Mouse (Mus musculus): ENCODE data around the gene 4930469K13Rik.

Gene 4930469K13Rik

GRCm38 (mm10) chr11:34079542-34080464 is 18.6 kb downstream of the 4930469K13Rik start:
- DNase-seq (ENCODE audit: low spot score in 2 of 2), result peak in 1 of 2 experiments; percentile 54

- DNase-seq (ENCODE audit: low spot score in 2 of 2), result no peak
These were observed 19.8 kb downstream of the 4930469K13Rik start for GRCm38 (mm10) chr11:34078581-34078980.

- DNase-seq (ENCODE audit: low spot score in 2 of 2), result no peak
These were observed 20.5 kb downstream of the 4930469K13Rik start for GRCm38 (mm10) chr11:34077870-34078269.

GRCm38 (mm10) chr11:34073776-34074175 is 24.6 kb downstream of the 4930469K13Rik start:
- peak; percentile 60 to 76 for DNase-seq (ENCODE audit: low spot score in 2 of 2)

GRCm38 (mm10) chr11:34072309-34072708 is 26.0 kb downstream of the 4930469K13Rik start:
- no peak for DNase-seq (ENCODE audit: low spot score in 2 of 2)

GRCm38 (mm10) chr11:34070596-34070995 is 27.8 kb downstream of the 4930469K13Rik start:
- no peak for DNase-seq (ENCODE audit: low spot score in 2 of 2)

- no peak for DNase-seq (ENCODE audit: low spot score in 2 of 2)
These were observed 34.5 kb downstream of the 4930469K13Rik start for GRCm38 (mm10) chr11:34063702-34064485.

- DNase-seq (ENCODE audit: low spot score in 2 of 2), result no peak
These were observed 35.1 kb downstream of the 4930469K13Rik start for GRCm38 (mm10) chr11:34063257-34063656.

- no peak for DNase-seq (ENCODE audit: low spot score in 2 of 2)
These were observed 36.6 kb downstream of the 4930469K13Rik start for GRCm38 (mm10) chr11:34061740-34062139.

GRCm38 (mm10) chr11:34058960-34059359 is 39.4 kb downstream of the 4930469K13Rik start:
- no peak for DNase-seq (ENCODE audit: low spot score in 2 of 2)

- no peak for DNase-seq (ENCODE audit: low spot score in 2 of 2)
These were observed 40.0 kb downstream of the 4930469K13Rik start for GRCm38 (mm10) chr11:34058332-34058731.

- no peak for DNase-seq (ENCODE audit: low spot score in 2 of 2)
These were observed 41.6 kb downstream of the 4930469K13Rik start for GRCm38 (mm10) chr11:34056715-34057114.

GRCm38 (mm10) chr11:34054031-34054727 is 44.2 kb downstream of the 4930469K13Rik start:
- DNase-seq (ENCODE audit: low spot score in 2 of 2), result no peak

- no peak for DNase-seq (ENCODE audit: low spot score in 2 of 2)
These were observed 45.1 kb downstream of the 4930469K13Rik start for GRCm38 (mm10) chr11:34053031-34053818.

GRCm38 (mm10) chr11:34050643-34051042 is 47.7 kb downstream of the 4930469K13Rik start:
- no peak for DNase-seq (ENCODE audit: low spot score in 2 of 2)

GRCm38 (mm10) chr11:34050063-34050462 is 48.3 kb downstream of the 4930469K13Rik start:
- no peak for DNase-seq (ENCODE audit: low spot score in 2 of 2)

GRCm38 (mm10) chr11:34049125-34049379 is 49.3 kb downstream of the 4930469K13Rik start:
- DNase-seq (ENCODE audit: low spot score in 2 of 2), result no peak

GRCm38 (mm10) chr11:34048375-34049124 is 49.8 kb downstream of the 4930469K13Rik start:
- DNase-seq (ENCODE audit: low spot score in 2 of 2), result no peak

GRCm38 (mm10) chr11:34047542-34047937 is 50.8 kb downstream of the 4930469K13Rik start:
- DNase-seq (ENCODE audit: low spot score in 2 of 2), result no peak

GRCm38 (mm10) chr11:34046767-34047541 is 51.4 kb downstream of the 4930469K13Rik start, which contains the start of gene Lcp2:
Gene Lcp2 (plus strand): TSS chr11:34046920.
- no peak for DNase-seq (ENCODE audit: low spot score in 2 of 2)

Data from cerebellum, postnatal 4 days (tissue).